Mouse (Mus musculus): ENCODE data around the gene Rsph14.

DNA sequence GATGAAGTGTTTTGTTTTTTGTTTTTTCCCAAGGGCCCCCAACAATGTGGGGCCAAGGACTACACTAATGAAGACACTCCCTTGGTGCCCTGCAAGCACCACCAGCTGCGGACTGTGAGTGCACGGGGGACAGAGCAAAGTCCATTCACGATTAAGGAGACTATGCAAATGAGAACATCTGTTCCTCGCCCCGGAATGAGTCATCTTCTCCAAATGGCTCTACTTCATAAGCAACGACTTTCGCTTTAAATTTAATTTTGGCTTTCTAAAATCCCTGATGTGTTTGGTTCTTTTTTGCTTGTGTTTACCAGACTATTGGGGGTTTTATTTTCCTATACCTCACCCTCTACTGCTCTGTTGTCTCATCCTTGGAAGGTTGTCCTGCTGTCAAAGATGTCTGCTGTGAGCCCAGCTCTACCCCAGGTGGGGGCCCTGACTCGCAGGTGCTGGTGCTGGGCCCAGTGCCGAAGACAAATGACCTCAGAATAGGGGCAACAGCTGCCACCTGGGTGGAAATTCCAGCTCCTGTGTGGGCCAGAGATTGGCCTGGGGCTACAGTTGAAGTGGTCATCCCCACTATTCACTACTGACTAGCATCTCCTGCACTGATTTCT, 79.4 kb downstream of the Rsph14 start:
- TF ChIP-seq POLR2A (IDR thresholded peaks at IDR 0.05; ENCODE audit: insufficient read depth, low read length) (no peak), CTCF (IDR thresholded peaks at IDR 0.05; ENCODE audit: low read depth, low read length) (no peak)
